Mouse (Mus musculus) liver, adult 2 months (tissue): Measurements from ENCODE around the gene Lxn. TPM values are rescaled to one million over a fixed set of nuclear protein-coding genes. Genes with fewer than 3 reads are reported as not detected.

Experiments
- DNase-seq: peaks from one replicate; pipeline ENCODE4 v3.0.0-alpha.2; 2011; ENCODE audit warnings: low read depth, low spot score; ENCODE audit errors: extremely low read depth
- H3K27ac ChIP-seq: fragments of 200-500 bp; replicated peaks from 2 replicates; pipeline ENCODE4 v1.5.1; 2012; ENCODE audit warnings: low read depth, mild to moderate bottlenecking, control low read depth, inconsistent platforms, low read length; ENCODE audit not compliant: insufficient read depth
- H3K27me3 ChIP-seq: fragments of 200-500 bp; 2 replicates; pipeline ENCODE4 v1.6.1; 2012; ENCODE audit warnings: mild to moderate bottlenecking, moderate library complexity, low read length, inconsistent platforms; ENCODE audit not compliant: control insufficient read depth, insufficient read depth
- H3K36me3 ChIP-seq: fragments of 200-500 bp; 2 replicates; pipeline ENCODE4 v1.6.1; 2012; ENCODE audit warnings: low read length, inconsistent platforms; ENCODE audit not compliant: control insufficient read depth, insufficient read depth
- H3K4me1 ChIP-seq: fragments of 200-500 bp; 2 replicates; pipeline ENCODE4 v1.6.1; 2011; ENCODE audit warnings: low read length; ENCODE audit not compliant: control insufficient read depth, insufficient read depth
- H3K4me3 ChIP-seq: fragments of 200-500 bp; 2 replicates; pipeline ENCODE4 v1.5.1; 2011; ENCODE audit warnings: low read depth, mild to moderate bottlenecking, control low read depth, low read length, moderate library complexity; ENCODE audit not compliant: insufficient read depth
- H3K79me2 ChIP-seq: fragments of 200-500 bp; 2 replicates; pipeline ENCODE4 v1.6.1; 2012; ENCODE audit warnings: inconsistent platforms, mild to moderate bottlenecking, low read length, moderate library complexity; ENCODE audit not compliant: control insufficient read depth, insufficient read depth
- H3K9ac ChIP-seq: fragments of 200-500 bp; 2 replicates; pipeline ENCODE4 v1.6.1; 2012; ENCODE audit warnings: low read depth, mild to moderate bottlenecking, control low read depth, inconsistent platforms, low read length
- CTCF ChIP-seq: fragments of 200-500 bp; IDR thresholded peaks from 2 replicates; pipeline ENCODE4 v1.5.1; 2011; ENCODE audit warnings: low read depth, low read length, control low read depth
- POLR2A ChIP-seq: fragments of 200-500 bp; IDR thresholded peaks from 2 replicates; pipeline ENCODE4 v1.6.1; 2011; ENCODE audit warnings: low read length, control low read depth; ENCODE audit not compliant: insufficient read depth; ENCODE audit errors: extremely low read depth
- WGBS: fragments of 180-500 bp; shearing (Covaris S2); methylation state at CpG from one replicate; pipeline ENCODE4 v1.1.7; 2018; 5-methylcytosine and 5-hydroxymethylcytosine counted together
- polyA plus RNA-seq: library from polyadenylated mRNA; depleted of rRNA; stranded (reverse); fragments of >200 nt; gene quantifications from 2 replicates; pipeline ENCODE4 v1.2.3, GENCODE M21; 2012; rRNA removed
- total RNA-seq: library from RNA; depleted of rRNA; stranded (reverse); fragments of >200 nt; gene quantifications from 2 replicates; pipeline ENCODE4 v1.2.3, GENCODE M21; 2014; rRNA removed

Lxn gene
- total RNA-seq = 0.09 and 0.74 TPM in 2 replicates
- 2.8 TPM in 2 replicates for polyA plus RNA-seq

DNA sequence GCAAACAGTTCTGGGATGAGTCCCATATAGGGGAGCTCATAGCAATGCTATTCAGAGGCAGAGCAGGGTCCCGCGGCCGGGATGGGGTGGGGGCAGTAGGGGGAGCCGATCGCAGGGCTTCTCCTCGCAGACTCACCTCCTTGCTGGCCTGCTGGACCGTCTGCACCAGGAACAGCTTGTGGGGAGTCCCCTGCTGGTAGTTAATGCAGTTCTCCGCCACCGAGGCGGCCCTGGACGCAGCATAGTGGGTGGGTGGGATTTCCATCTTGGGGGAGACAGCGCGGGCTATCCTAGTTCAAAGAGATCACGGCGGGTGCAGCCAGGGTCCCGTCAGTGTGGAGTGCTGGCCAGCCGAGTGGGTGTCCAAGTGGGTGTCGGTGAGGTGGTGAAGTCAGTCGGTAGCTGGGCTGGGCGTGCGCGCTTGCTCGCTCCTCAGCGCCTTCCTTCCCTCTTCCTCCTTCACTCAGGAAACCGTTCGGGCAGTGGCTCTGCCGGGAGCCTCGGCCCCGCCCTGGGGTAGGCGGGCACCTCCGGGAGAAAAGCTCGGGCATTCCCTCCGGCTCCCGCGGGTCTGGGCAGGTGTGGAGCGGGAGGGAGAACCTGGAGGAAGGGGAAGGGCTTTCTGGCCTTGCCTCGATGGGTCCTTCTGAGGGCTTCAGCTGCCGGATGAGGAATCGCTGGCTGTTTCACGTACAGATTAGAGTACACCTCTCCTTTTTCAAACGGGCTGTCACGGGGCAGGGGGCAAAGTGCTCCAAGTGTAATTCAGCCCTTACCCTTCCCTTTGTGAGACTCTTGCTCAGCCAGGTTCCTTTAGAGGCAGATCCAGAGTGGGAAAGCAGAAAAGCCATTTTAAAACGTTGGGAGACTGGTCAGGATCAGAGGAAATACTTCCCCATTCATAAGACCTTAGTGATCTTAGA lies at the start of gene Lxn:
TSS of gene Lxn (minus strand) at position 477 of the 923 bp plus-strand sequence.
- Histone ChIP-seq H3K36me3 (peaks cover 32% of the 10 kb centered on the region), H3K4me1 (0 out of 2 replicates have a peak, but pooled peaks cover 3% of the 10 kb centered on the region), H3K79me2 (no peaks in the 10 kb centered on the region), H3K27me3 (no peaks in the 10 kb centered on the region), H3K27ac (no peak within 1 kb of the TSS), H3K9ac (peak within 1 kb of the TSS; percentile 67), H3K4me3 (peak within 1 kb of the TSS; percentile 94)
- 33% methylated on average over 42 of the region's 43 CpGs for WGBS
- DNase-seq = no peak
- no peak for TF ChIP-seq CTCF
- TF ChIP-seq POLR2A = 0 out of 2 replicates have a peak, but pooled peaks have one; percentile 22

DNA sequence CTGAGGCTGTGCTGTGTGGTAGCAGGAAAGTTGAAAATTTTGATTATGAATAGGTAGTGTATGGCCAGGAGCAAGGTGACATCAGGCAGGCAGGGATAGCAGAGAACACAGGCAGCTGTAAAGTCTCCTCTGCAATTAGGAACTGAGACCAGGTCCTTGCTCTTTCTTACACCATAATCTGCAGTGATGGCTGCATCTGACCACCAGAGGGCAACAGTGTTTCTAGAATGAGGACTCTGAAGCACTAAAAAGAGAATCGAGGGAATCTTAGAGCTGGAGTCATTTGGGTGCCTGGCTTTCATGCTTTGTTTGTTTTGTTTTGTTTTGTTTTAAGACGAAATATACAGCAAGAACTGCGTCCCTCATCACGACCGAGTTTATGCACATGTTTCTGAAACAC lies 49.1 kb upstream of the Lxn start:
- WGBS = 1% methylated on average over 5 of the region's 5 CpGs
- H3K79me2 ChIP-seq = peaks cover 7% of the 10 kb centered on the region; the same call in 1 of the 2 replicates
- no peak overlapping the region for H3K4me3 ChIP-seq
- no peak overlapping the region for H3K9ac ChIP-seq
- H3K4me1 ChIP-seq = no peaks in the 10 kb centered on the region; the same call in 1 of the 2 replicates
- peak; percentile 52 for TF ChIP-seq CTCF
- TF ChIP-seq POLR2A = no peak
- no peaks in the 10 kb centered on the region for H3K27me3 ChIP-seq
- H3K36me3 ChIP-seq = no peaks in the 10 kb centered on the region
- H3K27ac ChIP-seq = no peak overlapping the region
- DNase-seq = peak; percentile 71

DNA sequence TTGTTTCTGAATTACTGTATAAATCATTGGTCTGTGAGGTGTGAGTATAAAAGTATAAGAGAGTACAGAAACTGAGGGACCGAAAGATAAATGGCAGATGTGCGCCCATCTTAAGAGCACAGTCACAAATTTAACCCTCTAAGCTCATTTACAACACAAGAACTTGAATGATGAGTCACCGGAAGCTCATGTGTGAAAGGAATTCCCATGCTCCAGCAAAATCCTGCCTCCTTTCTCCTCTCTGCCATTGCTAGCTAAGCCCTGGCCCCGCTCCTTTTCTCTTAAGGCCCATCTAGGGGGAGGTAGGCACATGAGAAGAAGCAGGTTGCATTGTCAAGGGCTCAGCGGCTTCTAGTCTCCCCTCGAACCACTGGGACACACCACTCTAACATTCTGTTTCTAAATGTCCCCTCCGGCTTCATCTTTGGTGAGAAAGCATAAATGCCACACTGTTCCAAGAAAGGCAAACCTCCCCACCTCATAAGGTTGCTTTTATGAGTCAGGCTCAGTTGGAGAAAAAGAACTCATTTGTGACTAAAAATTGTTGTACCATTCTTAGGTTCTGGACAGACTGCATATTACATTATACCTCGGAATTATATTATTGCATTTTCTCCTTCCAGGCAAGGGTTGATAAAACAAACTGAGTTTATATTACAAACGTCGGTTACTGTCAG lies 44.6 kb upstream of the Lxn start:
- Histone ChIP-seq H3K79me2 (peaks cover 11% of the 10 kb centered on the region), H3K27me3 (no peaks in the 10 kb centered on the region), H3K9ac (no peak overlapping the region), H3K27ac (no peak overlapping the region), H3K4me1 (no peaks in the 10 kb centered on the region; the same call in 1 of the 2 replicates), H3K4me3 (no peak overlapping the region), H3K36me3 (no peaks in the 10 kb centered on the region)
- DNase-seq = no peak
- no peak for TF ChIP-seq POLR2A
- no peak for TF ChIP-seq CTCF
- 90% methylated on average over 10 of the region's 10 CpGs for WGBS

DNA sequence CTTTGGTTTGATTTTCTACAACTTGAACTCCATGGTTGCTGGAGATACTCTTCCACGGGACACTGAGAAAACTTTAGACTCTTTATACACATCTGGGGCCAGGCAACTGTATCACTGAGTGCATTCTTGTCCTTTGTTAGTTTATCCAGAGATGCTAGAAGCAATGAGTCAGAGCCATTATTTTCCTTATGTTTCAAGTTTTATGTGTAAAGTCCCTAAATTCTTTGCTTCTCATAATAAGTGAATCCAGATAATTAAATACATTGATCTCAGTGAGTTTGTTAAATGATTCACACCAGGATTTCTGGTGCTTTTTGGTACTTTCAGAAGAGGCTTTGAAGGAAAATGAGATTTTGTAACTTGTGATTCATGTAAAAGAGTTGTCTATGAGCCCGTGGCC lies 41.6 kb upstream of the Lxn start:
- 86% methylated on average over 2 of the region's 2 CpGs for WGBS
- no peaks in the 10 kb centered on the region; the same call in 1 of the 2 replicates for H3K36me3 ChIP-seq
- TF ChIP-seq CTCF (no peak), POLR2A (no peak)

DNA sequence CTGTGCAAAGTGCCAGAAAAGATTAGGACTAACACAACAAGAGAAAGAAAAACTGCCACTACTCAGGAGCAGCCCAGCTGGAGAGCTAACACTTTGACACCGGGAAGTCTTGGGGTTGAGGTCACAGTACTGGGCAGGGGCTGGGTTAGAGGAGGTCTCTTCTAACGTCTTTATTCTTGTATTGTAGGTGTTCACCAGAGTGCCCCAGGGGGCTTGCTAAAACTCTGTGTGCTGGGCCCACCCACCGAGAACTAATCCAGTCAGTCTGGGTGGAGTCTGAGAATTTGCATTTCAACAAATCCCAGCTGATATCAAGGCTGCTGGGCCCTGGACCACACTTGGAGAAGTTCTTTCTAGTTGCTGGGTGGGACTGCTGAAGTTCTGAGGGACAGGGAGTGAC lies 40.2 kb upstream of the Lxn start:
- Histone ChIP-seq H3K9ac (no peak overlapping the region), H3K4me1 (no peaks in the 10 kb centered on the region), H3K79me2 (peaks cover 8% of the 10 kb centered on the region), H3K36me3 (no peaks in the 10 kb centered on the region; the same call in 1 of the 2 replicates), H3K27ac (no peak overlapping the region), H3K4me3 (no peak overlapping the region), H3K27me3 (no peaks in the 10 kb centered on the region)
- WGBS = 53% methylated on average over 3 of the region's 3 CpGs
- TF ChIP-seq CTCF = no peak
- no peak for TF ChIP-seq POLR2A
- no peak for DNase-seq

More for the DNA sequence above, 41.6 kb upstream of the Lxn start:
- Histone ChIP-seq H3K27ac (no peak overlapping the region), H3K9ac (no peak overlapping the region), H3K27me3 (no peaks in the 10 kb centered on the region), H3K79me2 (peaks cover 5% of the 10 kb centered on the region), H3K4me3 (no peak overlapping the region), H3K4me1 (no peaks in the 10 kb centered on the region)
- DNase-seq = no peak
